Mouse (Mus musculus) adrenal gland, postnatal 36 days (tissue): ENCODE data around the gene Zfp189. TPM values are rescaled to one million over a fixed set of nuclear protein-coding genes. Genes with fewer than 3 reads are reported as not detected.
A peak's percentile ranks its signal among the peaks of the same experiment; 100 is the strongest.

Experiments
- DNase-seq, 2 experiments: peaks; one replicate each; pipeline ENCODE4 v3.0.0; 2021; ENCODE audit warnings: mixed read lengths in 1 of 2
- total RNA-seq, 2 experiments: library from RNA; stranded (reverse); gene quantifications; 2 replicates each; pipeline ENCODE4 v1.2.3; 2021

Gene Zfp189
- total RNA-seq, 2 experiments from 2014 or later, result 5.9 to 6.5 TPM

DNA sequence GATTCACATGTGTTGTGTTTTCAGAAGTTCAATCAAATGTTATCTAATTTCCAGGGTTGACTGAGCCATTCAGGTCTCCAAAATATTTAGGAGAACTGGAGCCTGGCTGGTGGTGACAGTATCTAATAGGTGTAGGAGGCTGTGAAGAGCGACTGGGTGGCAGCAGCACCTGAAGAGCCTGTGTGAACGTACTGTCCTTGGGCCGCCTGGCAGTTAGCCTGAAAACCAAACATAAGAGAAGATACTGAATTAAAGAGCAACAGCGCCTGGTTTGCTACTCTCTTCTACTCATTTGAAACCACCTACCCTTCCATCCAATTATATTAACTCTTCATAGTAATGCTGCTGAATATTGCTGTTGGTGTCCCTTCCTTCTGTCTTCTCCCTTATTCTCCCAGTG lies 15.7 kb downstream of the Zfp189 start:
- DNase-seq, result peak in 1 of 2 experiments; percentile 3

DNA sequence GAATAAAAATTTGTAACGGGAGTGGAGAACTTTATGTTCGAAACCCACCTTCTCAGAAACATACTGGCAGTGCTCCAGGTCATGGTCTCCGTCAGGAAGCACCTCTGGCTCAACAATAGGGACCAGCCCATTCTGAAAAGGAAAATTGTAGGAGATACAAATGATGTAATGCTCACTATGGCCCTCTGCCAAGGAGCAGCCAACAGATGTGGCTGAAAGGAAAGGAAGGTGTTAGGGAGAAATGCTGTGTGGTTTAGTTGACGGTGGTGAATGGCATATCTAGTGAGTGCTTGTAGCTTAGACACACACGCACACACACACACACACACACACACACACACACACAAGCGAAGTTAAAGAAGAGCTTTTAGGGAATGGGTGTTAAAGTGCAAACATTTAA lies 18.7 kb downstream of the Zfp189 start:
- DNase-seq, result no peak

DNA sequence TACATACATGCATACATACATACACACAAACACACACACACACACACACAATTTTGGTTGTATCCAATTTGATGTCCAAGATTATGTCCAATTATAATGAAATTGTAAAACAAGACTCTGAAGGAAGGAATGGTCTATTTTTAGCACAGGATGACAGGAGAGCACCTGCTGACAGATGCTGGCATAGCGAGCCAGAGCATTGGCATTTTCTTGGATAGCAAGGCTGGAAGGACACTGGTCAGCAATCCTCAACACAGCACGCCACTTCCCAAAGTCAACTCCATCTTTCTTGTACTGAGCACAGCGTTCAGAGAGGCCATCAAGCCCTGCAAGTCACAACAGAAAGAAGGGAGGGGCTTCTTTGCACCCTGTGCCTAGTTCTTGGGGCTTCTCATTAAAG lies 20.0 kb downstream of the Zfp189 start:
- DNase-seq, result no peak

DNA sequence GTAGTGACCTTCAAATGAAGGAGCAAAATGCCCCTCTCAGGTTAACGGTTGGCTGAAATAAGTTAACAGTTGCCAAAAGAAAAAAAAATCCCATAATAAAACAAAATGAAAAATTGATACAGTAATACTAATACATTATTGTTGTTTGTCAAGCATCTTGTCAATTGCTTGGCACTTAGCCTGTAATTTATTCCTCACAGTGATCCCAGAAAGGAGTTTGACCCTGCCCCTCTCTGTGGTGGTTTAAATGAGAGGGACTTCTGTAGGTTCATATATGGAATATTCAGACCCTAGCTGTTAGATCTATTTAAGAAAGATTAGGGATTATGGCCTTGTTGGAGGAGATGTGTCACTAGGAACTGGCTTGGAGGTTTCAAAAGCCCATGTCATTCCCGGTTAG lies 25.1 kb downstream of the Zfp189 start:
- DNase-seq, result no peak

DNA sequence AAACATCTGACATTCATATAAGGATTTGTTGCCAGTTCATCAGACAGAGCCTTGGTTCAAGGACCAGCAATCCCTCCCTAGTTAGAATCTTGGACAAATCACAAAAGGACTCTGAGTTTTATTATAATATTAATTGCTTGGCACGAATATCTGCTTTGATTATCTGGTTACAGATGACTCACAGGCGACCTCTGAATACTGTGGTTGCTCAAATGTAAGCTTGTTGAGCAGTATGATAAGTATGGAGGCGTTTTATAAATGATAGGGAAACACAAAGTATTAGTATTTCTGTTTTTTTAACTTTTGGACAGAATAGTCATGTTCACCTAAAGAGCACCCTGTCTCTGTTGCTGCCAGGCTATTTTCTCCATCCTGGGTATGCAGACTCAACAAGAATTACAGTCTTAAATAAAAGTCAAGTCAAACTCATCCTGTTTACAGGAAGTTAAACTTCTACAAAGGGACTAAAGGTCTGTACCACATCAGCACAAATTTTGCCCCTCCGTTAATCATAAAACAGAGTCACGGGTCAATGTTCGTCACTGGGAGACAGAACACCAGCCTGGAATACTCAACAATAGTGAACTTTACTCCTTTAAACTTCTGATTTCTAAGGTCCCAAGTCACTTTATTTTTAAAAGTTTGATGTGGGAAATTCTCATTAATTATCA lies 26.0 kb downstream of the Zfp189 start:
- DNase-seq, result no peak

DNA sequence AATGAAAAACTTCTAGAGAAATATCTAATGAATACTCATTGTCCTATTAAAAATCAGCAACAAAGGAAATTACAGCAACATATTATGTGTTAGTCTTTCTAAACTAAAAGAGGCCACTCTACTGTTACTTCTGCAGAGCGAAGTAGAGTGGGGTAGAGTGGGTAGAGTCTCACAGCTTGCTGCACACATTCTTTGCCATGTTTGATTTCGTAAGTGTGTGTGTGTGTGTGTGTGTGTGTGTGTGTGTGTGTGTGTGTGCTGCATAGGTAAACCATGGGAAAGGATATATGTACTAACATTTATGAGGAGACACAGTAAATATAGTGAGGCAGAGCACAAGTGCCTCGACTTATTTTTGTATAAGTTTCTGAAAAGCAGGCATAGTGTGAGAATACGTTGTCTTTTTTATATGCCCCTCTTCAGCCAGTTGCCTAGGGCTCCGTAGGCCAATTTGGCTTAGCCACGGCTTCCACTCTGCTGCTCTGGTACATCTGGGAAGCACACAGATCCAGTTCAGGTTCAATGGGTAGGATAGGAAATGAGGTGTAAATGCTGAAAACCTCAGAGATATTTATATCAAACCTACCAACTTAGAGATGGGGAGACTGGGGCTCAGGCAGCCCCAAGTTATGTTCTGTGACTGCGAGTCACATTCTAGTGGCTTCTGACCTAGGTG lies 26.7 kb downstream of the Zfp189 start:
- DNase-seq, result no peak

DNA sequence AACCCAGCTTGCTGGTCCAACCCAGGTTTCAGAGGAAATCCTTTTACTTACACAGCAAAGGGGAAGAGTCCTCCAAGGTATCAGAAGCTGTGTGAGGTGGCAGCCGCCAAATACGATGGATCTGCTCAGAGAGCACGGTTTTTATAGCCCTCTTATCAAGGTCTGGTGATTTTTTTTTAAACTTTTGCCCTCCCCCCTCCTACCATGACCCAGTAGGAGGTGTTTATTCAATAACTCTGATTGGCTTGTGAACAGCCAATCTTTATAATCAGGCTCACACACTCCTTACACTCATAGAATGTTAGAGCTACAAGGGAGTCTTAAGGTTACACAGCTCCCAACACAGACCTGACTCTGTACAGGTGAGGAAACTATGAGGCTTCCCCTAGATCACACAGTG lies 28.4 kb downstream of the Zfp189 start, which contains the start of gene Aldob:
Aldob (minus strand) TSS at position 164 of the 400 bp plus-strand sequence.
- no peak for DNase-seq

DNA sequence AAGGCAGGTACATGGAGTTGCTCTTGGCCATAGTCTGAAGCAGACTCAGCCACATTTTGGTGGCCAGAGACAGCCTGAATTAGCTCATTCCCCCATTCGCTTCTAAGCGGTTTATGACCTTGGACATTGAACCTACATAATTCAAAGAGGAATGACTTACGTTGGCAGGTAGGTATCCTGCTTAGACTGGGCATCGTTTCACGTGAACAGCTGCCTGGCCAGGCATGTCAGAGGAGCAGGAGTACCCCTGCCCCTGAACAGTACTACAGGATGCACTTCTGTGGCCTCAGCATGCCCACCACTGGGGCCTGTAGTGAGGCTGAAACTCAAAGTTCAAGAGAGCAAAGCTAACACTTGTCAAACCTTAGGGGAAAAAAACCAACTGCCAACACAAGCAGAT lies 32.4 kb downstream of the Zfp189 start:
- DNase-seq, result no peak

DNA sequence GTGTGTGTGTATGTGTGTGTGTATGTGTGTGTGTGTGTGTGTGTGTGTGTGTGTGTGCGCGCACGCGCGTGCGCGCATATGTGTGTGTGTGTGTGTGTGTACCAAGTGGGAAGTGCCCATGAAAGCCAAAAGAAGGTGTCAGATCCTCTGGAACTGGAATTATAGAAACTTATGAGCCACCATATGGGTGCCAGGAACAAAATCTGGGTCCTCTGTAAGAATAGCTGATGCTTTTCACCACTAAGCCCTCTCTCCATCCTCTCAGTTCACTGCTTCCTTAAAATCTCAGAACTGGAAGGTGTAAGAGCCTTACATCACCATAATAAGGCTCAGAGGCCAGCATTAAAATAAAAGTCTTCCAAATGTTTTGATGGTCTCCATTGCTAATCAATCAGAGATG lies 36.4 kb downstream of the Zfp189 start:
- DNase-seq, result no peak

DNA sequence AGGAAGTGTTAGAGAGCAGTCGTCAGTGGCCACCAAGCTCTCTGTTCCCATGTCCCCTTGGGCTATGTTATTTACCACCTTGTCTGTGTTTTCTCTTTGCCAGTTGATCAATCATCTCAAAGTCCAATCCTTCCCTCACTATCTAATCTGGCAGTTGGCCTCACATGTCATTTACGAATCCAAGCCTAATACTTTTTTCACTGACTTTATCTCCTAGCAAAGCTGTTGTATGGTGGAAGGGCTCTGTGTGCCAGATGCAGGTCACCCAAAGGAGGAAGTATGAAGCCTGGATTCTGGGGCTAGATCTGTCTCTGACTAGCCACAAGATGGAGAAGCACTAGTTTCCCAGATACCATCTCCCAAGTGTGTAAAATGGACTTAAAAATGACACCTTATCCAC lies 37.2 kb downstream of the Zfp189 start:
- DNase-seq, result no peak

DNA sequence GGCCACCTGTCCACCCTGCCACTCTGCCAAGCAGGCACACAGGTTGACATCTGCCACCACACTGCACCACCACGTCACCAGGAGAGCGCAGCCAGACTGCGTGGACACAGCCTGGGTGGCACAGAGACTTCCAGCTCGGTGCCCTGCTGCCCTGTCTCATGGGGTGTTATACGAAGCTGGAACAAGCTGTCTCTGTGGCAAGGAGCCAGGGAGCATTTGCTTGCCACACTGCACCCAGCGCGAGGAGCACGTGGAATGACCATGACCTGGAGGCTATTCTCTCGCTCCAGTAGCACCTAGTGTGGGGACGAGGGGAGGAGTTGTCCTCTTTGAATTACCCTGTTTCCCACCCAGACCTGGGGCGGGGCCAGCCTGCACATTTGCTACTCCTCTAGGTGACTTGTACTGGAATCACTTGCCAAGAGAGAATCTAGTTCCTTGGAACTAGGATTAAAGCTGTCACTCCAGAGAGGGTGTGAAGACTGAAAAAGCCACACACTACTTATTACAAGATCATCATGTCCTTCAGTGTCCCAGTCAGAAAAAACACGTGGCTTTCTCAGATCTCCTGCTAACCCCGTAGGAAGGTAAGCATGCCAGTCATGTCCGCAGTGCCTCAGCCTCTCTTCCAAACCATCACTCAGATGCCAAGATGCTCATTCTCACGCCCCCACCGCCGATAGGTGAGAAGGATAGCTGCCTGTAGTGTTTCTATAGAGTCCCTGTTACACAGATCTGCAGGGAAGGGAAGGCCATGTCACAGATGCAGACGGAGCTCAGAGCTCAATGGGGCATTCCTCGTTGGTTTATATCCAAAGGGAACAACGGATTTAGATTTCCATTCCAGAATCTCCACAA lies 39.2 kb downstream of the Zfp189 start:
- peak; percentile 46 to 66 for DNase-seq

DNA sequence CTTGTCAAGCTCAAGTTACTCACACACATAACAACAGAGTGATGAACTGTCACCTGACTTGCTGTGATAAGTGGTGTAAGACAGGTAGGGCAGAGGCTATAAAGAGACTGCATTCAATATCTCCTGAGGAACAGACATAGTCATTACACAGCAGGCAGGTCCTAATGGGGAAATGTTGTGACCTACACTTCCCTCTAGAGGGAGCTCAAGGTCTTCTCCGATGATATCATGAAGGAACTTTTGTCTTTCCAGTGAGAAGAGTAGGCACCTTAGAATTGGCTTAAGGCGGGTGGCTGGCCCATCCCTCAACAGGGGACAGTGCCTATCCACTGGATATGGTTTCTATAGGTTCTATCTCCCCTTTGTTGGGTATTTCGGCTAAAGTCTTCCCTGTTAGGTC lies 46.6 kb downstream of the Zfp189 start:
- peak; percentile 18 to 66 for DNase-seq

DNA sequence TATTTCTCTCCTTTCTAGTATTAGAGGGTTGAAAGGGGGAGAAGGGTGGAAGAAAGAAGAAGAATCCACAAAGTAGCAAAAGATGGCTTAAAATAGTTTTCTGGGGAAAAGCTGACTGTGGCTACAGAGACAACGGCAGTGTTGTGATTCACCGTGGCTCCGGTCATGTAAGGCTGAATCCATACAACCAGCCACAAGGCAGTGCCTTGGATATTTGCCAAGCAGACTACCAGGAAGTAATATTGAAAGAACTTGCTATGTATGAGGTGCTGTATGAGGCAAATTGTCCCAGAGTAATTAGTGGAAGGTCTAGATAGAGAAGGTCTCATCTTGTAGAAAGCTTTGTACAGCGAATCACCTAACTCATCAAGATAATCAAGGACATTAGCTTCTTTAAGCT lies 51.2 kb downstream of the Zfp189 start:
- DNase-seq, result no peak

Other genes starting within 250 kb of the Zfp189 start
- not detected for gene Acnat2, start 113.0 kb upstream of the Zfp189 start, total RNA-seq
- 1 to 10 TPM in 1 of 2 experiments, under 1 TPM in 1; 0.95 to 1.1 TPM for gene Acnat1, start 47.3 kb upstream of the Zfp189 start, total RNA-seq
- gene Baat, start 14.6 kb upstream of the Zfp189 start, total RNA-seq, result under 1 TPM; 0.13 to 0.26 TPM
- 10 to 100 TPM; 47.3 to 48.7 TPM for gene Mrpl50, start 83 bp upstream of the Zfp189 start, total RNA-seq
- gene Aldob, start 28.4 kb downstream of the Zfp189 start, total RNA-seq, result under 1 TPM in 1 of 2 experiments, not detected in 1; 0.63 TPM
- gene Tmem246, start 76.7 kb downstream of the Zfp189 start, total RNA-seq, result 1 to 10 TPM; 8.2 to 9.4 TPM
- 10 to 100 TPM; 53.7 to 54.4 TPM for gene Rnf20, start 110.8 kb downstream of the Zfp189 start, total RNA-seq
- not detected for gene Ppp3r2, start 160.8 kb downstream of the Zfp189 start, total RNA-seq